Mouse (Mus musculus) midbrain, embryonic 11.5 days (tissue): Measurements from ENCODE around the gene Ywhaq. TPM values are rescaled to one million over a fixed set of nuclear protein-coding genes. Genes with fewer than 3 reads are reported as not detected.

ENCODE experiments used
- ATAC-seq: fragments of 200-750 bp; cut with Nextera tagmentation; 2 replicates; pipeline ENCODE4 v1.8.0; 2017; ENCODE audit warnings: moderate TSS enrichment, moderate library complexity; ENCODE audit not compliant: low FRiP score
- DNase-seq: peaks from one replicate; pipeline ENCODE4 v3.0.0; 2015; ENCODE audit warnings: low spot score; ENCODE audit errors: missing footprints
- H3K27ac ChIP-seq: fragments of 300-500 bp; sonication (generic); 2 replicates; pipeline ENCODE4 v1.5.1; 2014; ENCODE audit warnings: low read depth, low read length
- H3K27me3 ChIP-seq: fragments of 300-500 bp; sonication (generic); 2 replicates; pipeline ENCODE4 v1.6.1; 2014; ENCODE audit warnings: mild to moderate bottlenecking, low read length, moderate library complexity, mixed read lengths; ENCODE audit not compliant: control insufficient read depth, insufficient read depth
- H3K36me3 ChIP-seq: fragments of 300-500 bp; sonication (generic); 2 replicates; pipeline ENCODE4 v1.6.1; 2014; ENCODE audit warnings: mild to moderate bottlenecking, low read length, moderate library complexity, mixed read lengths; ENCODE audit not compliant: control insufficient read depth, insufficient read depth
- H3K4me1 ChIP-seq: fragments of 300-500 bp; sonication (generic); 2 replicates; pipeline ENCODE4 v1.6.1; 2014; ENCODE audit warnings: low read length; ENCODE audit not compliant: control insufficient read depth, insufficient read depth
- H3K4me2 ChIP-seq: fragments of 300-500 bp; sonication (generic); 2 replicates; pipeline ENCODE4 v1.6.1; 2014; ENCODE audit warnings: mild to moderate bottlenecking, moderate library complexity
- H3K4me3 ChIP-seq: fragments of 300-500 bp; sonication (generic); 2 replicates; pipeline ENCODE4 v1.5.1; 2014; ENCODE audit warnings: low read depth, low read length
- H3K9ac ChIP-seq: fragments of 300-500 bp; sonication (generic); 2 replicates; pipeline ENCODE4 v1.6.1; 2014; ENCODE audit warnings: low read length
- H3K9me3 ChIP-seq: fragments of 300-500 bp; sonication (generic); 2 replicates; pipeline ENCODE4 v1.6.1; 2016; ENCODE audit warnings: low read length; ENCODE audit not compliant: control insufficient read depth
- WGBS: fragments of 180-500 bp; shearing (Covaris S2); extraction: QIAGEN DNeasy Blood & Tissue Kit; methylation state at CpG from one replicate; pipeline ENCODE4 v1.1.7; 2014; 5-methylcytosine and 5-hydroxymethylcytosine counted together
- polyA plus RNA-seq: library from polyadenylated mRNA; unstranded; fragments of >200 nt; fragmentation: Nextera tagmentation; extraction: Ambion mirVana; gene quantifications from 2 replicates; pipeline ENCODE4 v1.2.1, GENCODE M21; 2014

Ywhaq gene
- polyA plus RNA-seq: 1,296 and 1,418 TPM in 2 replicates

GRCm38 (mm10) chr12:21417100-21418070 is at the start of gene Ywhaq:
Ywhaq (minus strand) TSS chr12:21417637.
- peak; percentile 99 for ATAC-seq

GRCm38 (mm10) chr12:21463448-21463891 is 46.0 kb upstream of the Ywhaq start:
- WGBS: 60% methylated on average over 5 of the region's 5 CpGs
- DNase-seq: no peak
- no peaks in the 10 kb centered on the region for H3K36me3 ChIP-seq
- no peaks in the 10 kb centered on the region for H3K4me1 ChIP-seq
- no peak overlapping the region for H3K9ac ChIP-seq
- no peaks in the 10 kb centered on the region for H3K27me3 ChIP-seq
- no peaks in the 10 kb centered on the region for H3K9me3 ChIP-seq
- no peak overlapping the region for H3K4me3 ChIP-seq
- no peak for ATAC-seq
- no peak overlapping the region for H3K27ac ChIP-seq
- no peak overlapping the region for H3K4me2 ChIP-seq

More at GRCm38 (mm10) chr12:21417100-21418070, at the start of gene Ywhaq:
- Histone ChIP-seq H3K4me1 (peaks cover 10% of the 10 kb centered on the region; the same call in 1 of the 2 replicates), H3K27ac (peak within 1 kb of the TSS; percentile 100), H3K4me3 (peak within 1 kb of the TSS; percentile 91), H3K36me3 (peaks cover 22% of the 10 kb centered on the region), H3K27me3 (no peaks in the 10 kb centered on the region), H3K9ac (peak within 1 kb of the TSS; percentile 99), H3K9me3 (peaks cover 22% of the 10 kb centered on the region; the same call in 1 of the 2 replicates), H3K4me2 (peak within 1 kb of the TSS; percentile 63)
- under 1% methylated on average over 102 of the region's 103 CpGs for WGBS
- peak; percentile 99 for DNase-seq

GRCm38 (mm10) chr12:21462658-21463057 is 45.2 kb upstream of the Ywhaq start:
- Histone ChIP-seq H3K4me1 (no peaks in the 10 kb centered on the region), H3K4me2 (no peak overlapping the region), H3K27me3 (no peaks in the 10 kb centered on the region), H3K9me3 (no peaks in the 10 kb centered on the region), H3K27ac (no peak overlapping the region), H3K36me3 (no peaks in the 10 kb centered on the region), H3K9ac (no peak overlapping the region), H3K4me3 (no peak overlapping the region)
- ATAC-seq (no peak), DNase-seq (no peak)
- 89% methylated on average over 3 of the region's 3 CpGs for WGBS

GRCm38 (mm10) chr12:21459681-21460080 is 42.2 kb upstream of the Ywhaq start:
- no peak for DNase-seq
- Histone ChIP-seq H3K27me3 (no peaks in the 10 kb centered on the region), H3K4me2 (no peak overlapping the region), H3K9ac (no peak overlapping the region), H3K27ac (no peak overlapping the region), H3K36me3 (no peaks in the 10 kb centered on the region), H3K9me3 (no peaks in the 10 kb centered on the region), H3K4me1 (no peaks in the 10 kb centered on the region), H3K4me3 (no peak overlapping the region)
- WGBS: 89% methylated on average over 4 of the region's 4 CpGs
- no peak for ATAC-seq

- Histone ChIP-seq H3K36me3 (no peaks in the 10 kb centered on the region), H3K27ac (no peak overlapping the region), H3K9me3 (no peaks in the 10 kb centered on the region), H3K4me3 (no peak overlapping the region), H3K4me1 (no peaks in the 10 kb centered on the region), H3K4me2 (no peak overlapping the region), H3K9ac (no peak overlapping the region), H3K27me3 (no peaks in the 10 kb centered on the region)
- WGBS: 93% methylated on average over 1 of the region's 1 CpGs
- no peak for DNase-seq
- ATAC-seq: no peak
Measured at GRCm38 (mm10) chr12:21456021-21456420, 38.6 kb upstream of the Ywhaq start.

- H3K4me3 ChIP-seq: no peak overlapping the region
- H3K27me3 ChIP-seq: no peaks in the 10 kb centered on the region
- H3K4me2 ChIP-seq: no peak overlapping the region
- H3K9me3 ChIP-seq: no peaks in the 10 kb centered on the region
- DNase-seq: no peak
- no peaks in the 10 kb centered on the region for H3K4me1 ChIP-seq
- no peak overlapping the region for H3K27ac ChIP-seq
- 45% methylated on average over 1 of the region's 1 CpGs for WGBS
- H3K36me3 ChIP-seq: no peaks in the 10 kb centered on the region
- no peak for ATAC-seq
- H3K9ac ChIP-seq: no peak overlapping the region
Measured at GRCm38 (mm10) chr12:21451752-21452151, 34.3 kb upstream of the Ywhaq start.

- H3K27ac ChIP-seq: no peak overlapping the region
- no peaks in the 10 kb centered on the region for H3K4me1 ChIP-seq
- WGBS: 98% methylated on average over 2 of the region's 2 CpGs
- ATAC-seq (no peak), DNase-seq (no peak)
- no peaks in the 10 kb centered on the region for H3K9me3 ChIP-seq
- H3K36me3 ChIP-seq: no peaks in the 10 kb centered on the region
- no peak overlapping the region for H3K9ac ChIP-seq
- H3K4me2 ChIP-seq: no peak overlapping the region
- no peak overlapping the region for H3K4me3 ChIP-seq
- H3K27me3 ChIP-seq: no peaks in the 10 kb centered on the region
Measured at GRCm38 (mm10) chr12:21451351-21451750, 33.9 kb upstream of the Ywhaq start.

GRCm38 (mm10) chr12:21443783-21444182 is 26.3 kb upstream of the Ywhaq start:
- H3K27me3 ChIP-seq: no peaks in the 10 kb centered on the region
- ATAC-seq: no peak

GRCm38 (mm10) chr12:21441870-21442269 is 24.4 kb upstream of the Ywhaq start:
- H3K4me3 ChIP-seq: no peak overlapping the region
- DNase-seq: no peak
- no peaks in the 10 kb centered on the region for H3K27me3 ChIP-seq
- H3K4me1 ChIP-seq: no peaks in the 10 kb centered on the region
- no peak overlapping the region for H3K4me2 ChIP-seq
- WGBS: 86% methylated on average over 1 of the region's 1 CpGs
- no peak for ATAC-seq
- H3K36me3 ChIP-seq: no peaks in the 10 kb centered on the region
- H3K9ac ChIP-seq: no peak overlapping the region
- no peak overlapping the region for H3K27ac ChIP-seq
- no peaks in the 10 kb centered on the region for H3K9me3 ChIP-seq

More at GRCm38 (mm10) chr12:21443783-21444182, 26.3 kb upstream of the Ywhaq start:
- Histone ChIP-seq H3K4me2 (no peak overlapping the region), H3K36me3 (no peaks in the 10 kb centered on the region), H3K27ac (no peak overlapping the region), H3K4me1 (no peaks in the 10 kb centered on the region), H3K4me3 (no peak overlapping the region), H3K9me3 (no peaks in the 10 kb centered on the region), H3K9ac (no peak overlapping the region)
- 84% methylated on average over 3 of the region's 3 CpGs for WGBS
- DNase-seq: no peak
